In genomic region chr15:99386110-99386509, GRCm38 (mm10) we compare ENCODE assay signal across 7 mouse cellular contexts. TPM values are rescaled to one million over a fixed set of nuclear protein-coding genes. Genes with fewer than 3 reads are reported as not detected.
DNase-seq lines count a peak whose midpoint lies in the region; ATAC-seq and TF ChIP-seq lines count a peak whose summit lies in the region.
"Not testable (repeated sequence)": the region's sequence is repeated elsewhere in the genome, so short reads cannot be mapped to it uniquely, and the experiment has no call there.

No protein-coding gene starts in this region.

- peak in 2 of 3 experiments; percentile 18 to 41; a peak in 2 of 6 replicates for TF ChIP-seq CTCF in MEL (IDR thresholded peaks at IDR 0.05 in 2 of 3, conservative IDR thresholded peaks at IDR 0.05 in 1 of 3; ENCODE audit: control insufficient read depth in 1 of 3, insufficient read depth in 1 of 3, low read depth in 2 of 3, low read length in 3 of 3, poor library complexity in 1 of 3, severe bottlenecking in 1 of 3)
- TF ChIP-seq CTCF in hindbrain, postnatal 0 days (IDR thresholded peaks at IDR 0.05; ENCODE audit: low read depth), result peak; percentile 11; the same call in 1 of the 2 replicates
- TF ChIP-seq CTCF in kidney, postnatal 0 days (IDR thresholded peaks at IDR 0.05; ENCODE audit: low read depth), result peak; percentile 54
- peak; percentile 39 for TF ChIP-seq CTCF in left cerebral cortex, adult 2 months (IDR thresholded peaks at IDR 0.05)
- peak; percentile 22; the same call in 1 of the 2 replicates for TF ChIP-seq CTCF in lung, embryonic 14.5 days (IDR thresholded peaks at IDR 0.05; ENCODE audit: low read depth)
- peak; percentile 56 for TF ChIP-seq CTCF in stomach, postnatal 0 days (IDR thresholded peaks at IDR 0.05; ENCODE audit: low read depth)

- H3K4me2 ChIP-seq in hindbrain, postnatal 0 days (ENCODE audit: low read depth, low read length); kidney, postnatal 0 days (ENCODE audit: low read length); lung, embryonic 14.5 days; stomach, postnatal 0 days (replicated peaks; ENCODE audit: low read depth): not testable (repeated sequence)

- H3K9ac ChIP-seq in MEL (ENCODE audit: control insufficient read depth, low read depth, low read length, poor library complexity, severe bottlenecking); hindbrain, postnatal 0 days (replicated peaks; ENCODE audit: low read length); kidney, postnatal 0 days (ENCODE audit: low read depth, low read length); lung, embryonic 14.5 days; stomach, postnatal 0 days (ENCODE audit: low read length): not testable (repeated sequence)

- not testable (repeated sequence) for ATAC-seq in hindbrain, postnatal 0 days; kidney, postnatal 0 days (replicated peaks; ENCODE audit: low FRiP score, low read depth); lung, embryonic 14.5 days (ENCODE audit: insufficient read depth); stomach, postnatal 0 days (ENCODE audit: low FRiP score, low TSS enrichment)

- H3K9me3 ChIP-seq in MEL (replicated peaks; ENCODE audit: insufficient read depth, low read length); hindbrain, postnatal 0 days (ENCODE audit: low read length); kidney, postnatal 0 days (replicated peaks; ENCODE audit: low read length); lung, embryonic 14.5 days (ENCODE audit: low read depth, low read length); stomach, postnatal 0 days (ENCODE audit: control insufficient read depth, low read length): not testable (repeated sequence)

- H3K27me3 ChIP-seq in MEL (ENCODE audit: control insufficient read depth in 1 of 2, insufficient read depth in 2 of 2, low read length in 2 of 2); hindbrain, postnatal 0 days (ENCODE audit: insufficient read depth, low read length); kidney, postnatal 0 days (ENCODE audit: insufficient read depth, low read length); lung, embryonic 14.5 days (ENCODE audit: insufficient read depth, low read length); stomach, postnatal 0 days (ENCODE audit: control insufficient read depth, insufficient read depth, low read length): not testable (repeated sequence)

- not testable (repeated sequence) for TF ChIP-seq POLR2A in MEL (IDR thresholded peaks at IDR 0.05; ENCODE audit: control insufficient read depth in 1 of 2, insufficient read depth in 1 of 2, low read depth in 1 of 2, low read length in 2 of 2, poor library complexity in 1 of 2)

- intact Hi-C loops in left cerebral cortex, adult 2 months (cut with DNase I), result not testable (repeated sequence)

- TF ChIP-seq EP300 in MEL (IDR thresholded peaks at IDR 0.05; ENCODE audit: low read depth in 1 of 2, low read length in 2 of 2); stomach, postnatal 0 days (optimal IDR thresholded peaks at IDR 0.05): not testable (repeated sequence)

- TF ChIP-seq RAD21 in MEL (IDR thresholded peaks at IDR 0.05; ENCODE audit: low read depth, low read length), result peak; percentile 20; the same call in 1 of the 2 replicates

- peaks cover 0 to 16% of the 10 kb centered on the region in 2 experiments; a peak in 2 of 4 replicates for H3K36me3 ChIP-seq in MEL (ENCODE audit: control insufficient read depth in 1 of 2, insufficient read depth in 2 of 2, low read length in 2 of 2)
- H3K36me3 ChIP-seq in hindbrain, postnatal 0 days (ENCODE audit: insufficient read depth, low read length); kidney, postnatal 0 days (ENCODE audit: insufficient read depth, low read length); lung, embryonic 14.5 days (ENCODE audit: insufficient read depth); stomach, postnatal 0 days (ENCODE audit: control insufficient read depth, insufficient read depth, low read length): not testable (repeated sequence)

- H3K4me1 ChIP-seq in MEL (ENCODE audit: control insufficient read depth in 1 of 2, insufficient read depth in 2 of 2, low read length in 2 of 2), result peaks cover 7 to 17% of the 10 kb centered on the region in 2 experiments
- H3K4me1 ChIP-seq in hindbrain, postnatal 0 days (ENCODE audit: insufficient read depth, low read length); lung, embryonic 14.5 days (ENCODE audit: insufficient read depth); stomach, postnatal 0 days (replicated peaks; ENCODE audit: control insufficient read depth, insufficient read depth): not testable (repeated sequence)
- H3K4me1 ChIP-seq in kidney, postnatal 0 days (replicated peaks; ENCODE audit: insufficient read depth, low read length), result peaks cover 10% of the 10 kb centered on the region; the same call in 1 of the 2 replicates

- not testable (repeated sequence) for H3K27ac ChIP-seq in MEL (ENCODE audit: control insufficient read depth, low read depth, low read length); hindbrain, postnatal 0 days; kidney, postnatal 0 days; left cerebral cortex, adult 2 months; lung, embryonic 14.5 days (ENCODE audit: low read depth); stomach, postnatal 0 days (replicated peaks)

- 68% methylated on average over 3 of the region's 3 CpGs for WGBS in hindbrain, postnatal 0 days
- WGBS in kidney, postnatal 0 days, result 73% methylated on average over 3 of the region's 3 CpGs
- WGBS in lung, embryonic 14.5 days, result 61% methylated on average over 3 of the region's 3 CpGs
- 69% methylated on average over 3 of the region's 3 CpGs for WGBS in stomach, postnatal 0 days

- H3K79me2 ChIP-seq in MEL (ENCODE audit: control insufficient read depth, insufficient read depth, low read length, poor library complexity), result not testable (repeated sequence)

- DNase-seq in 3T3-L1 (ENCODE audit: low read depth, low spot score), result peak; percentile 49
- DNase-seq in MEL (ENCODE audit: low read depth, low spot score); hindbrain, postnatal 0 days (ENCODE audit: low spot score); kidney, postnatal 0 days (ENCODE audit: low spot score); left cerebral cortex, adult 2 months (ENCODE audit: extremely low spot score in 1 of 2, low spot score in 2 of 2); lung, embryonic 14.5 days; stomach, postnatal 0 days (ENCODE audit: low spot score): not testable (repeated sequence)

- not testable (repeated sequence) for H3K4me3 ChIP-seq in MEL (ENCODE audit: control insufficient read depth in 1 of 2, insufficient read depth in 1 of 2, low read depth in 2 of 2, low read length in 2 of 2); hindbrain, postnatal 0 days (ENCODE audit: low read length); kidney, postnatal 0 days (replicated peaks; ENCODE audit: low read depth, low read length); left cerebral cortex, adult 2 months; lung, embryonic 14.5 days (ENCODE audit: low read depth, low read length); stomach, postnatal 0 days (ENCODE audit: low read depth, low read length)

TF ChIP-seq in MEL, 35 proteins besides CTCF, POLR2A, EP300 and RAD21:
- TF ChIP-seq SMC3 (IDR thresholded peaks at IDR 0.05; ENCODE audit: low read depth, low read length), result peak; percentile 23; the same call in 1 of the 2 replicates
- 0 out of 2 replicates have a peak, but pooled peaks have one; percentile 47 for TF ChIP-seq MYC (IDR thresholded peaks at IDR 0.05; ENCODE audit: low read depth, low read length)
- TF ChIP-seq ZNF384 (IDR thresholded peaks at IDR 0.05; ENCODE audit: low read depth, low read length), result 0 out of 2 replicates have a peak, but pooled peaks have one; percentile 17

RNA-seq across cellular contexts. Expression of gene Tmbim6, which starts 6.6 kb away (rescaled TPM):
- total RNA-seq in MEL (2012; rRNA removed), result 216 and 243 TPM in 2 replicates
- polyA plus RNA-seq in MEL (2012; ENCODE audit: insufficient read depth in 1 of 2, insufficient read length in 2 of 2, low read depth in 1 of 2, low replicate concordance in 2 of 2, missing spikeins in 1 of 2), result 100 to 1,000 TPM in 1 of 2 experiments, not detected in 1; 339 TPM
- total RNA-seq in hindbrain, postnatal 0 days (2014; rRNA removed), result 323 and 346 TPM in 2 replicates
- polyA plus RNA-seq in hindbrain, postnatal 0 days (2015; fragmentation: Nextera tagmentation; extraction: Ambion mirVana), result 355 and 374 TPM in 2 replicates
- 774 and 842 TPM in 2 replicates for polyA plus RNA-seq in kidney, postnatal 0 days (2015; fragmentation: Nextera tagmentation; extraction: Ambion mirVana)
- total RNA-seq in left cerebral cortex, adult 2 months (2021), result 100 to 1,000 TPM; 332 to 333 TPM
- 327 and 339 TPM in 2 replicates for polyA plus RNA-seq in lung, embryonic 14.5 days (2014; fragmentation: Nextera tagmentation; extraction: Ambion mirVana)
- polyA plus RNA-seq in stomach, postnatal 0 days (2015; fragmentation: Nextera tagmentation; extraction: Ambion mirVana), result 469 and 479 TPM in 2 replicates

RNA-seq across cellular contexts. Expression of gene Fmnl3, which starts 15.8 kb away (rescaled TPM):
- 0.04 and 0.10 TPM in 2 replicates for total RNA-seq in MEL (2012; rRNA removed)
- under 1 TPM in 1 of 2 experiments, not detected in 1; 0.06 TPM for polyA plus RNA-seq in MEL (2012; ENCODE audit: insufficient read depth in 1 of 2, insufficient read length in 2 of 2, low read depth in 1 of 2, low replicate concordance in 2 of 2, missing spikeins in 1 of 2)
- 11.9 and 15.2 TPM in 2 replicates for total RNA-seq in hindbrain, postnatal 0 days (2014; rRNA removed)
- 8.0 and 8.2 TPM in 2 replicates for polyA plus RNA-seq in hindbrain, postnatal 0 days (2015; fragmentation: Nextera tagmentation; extraction: Ambion mirVana)
- polyA plus RNA-seq in kidney, postnatal 0 days (2015; fragmentation: Nextera tagmentation; extraction: Ambion mirVana), result 31.6 and 33.4 TPM in 2 replicates
- 10 to 100 TPM in 1 of 2 experiments, 1 to 10 TPM in 1; 10.0 to 11.4 TPM for total RNA-seq in left cerebral cortex, adult 2 months (2021)
- polyA plus RNA-seq in lung, embryonic 14.5 days (2014; fragmentation: Nextera tagmentation; extraction: Ambion mirVana), result 31.7 and 33.5 TPM in 2 replicates
- 8.0 and 8.6 TPM in 2 replicates for polyA plus RNA-seq in stomach, postnatal 0 days (2015; fragmentation: Nextera tagmentation; extraction: Ambion mirVana)
